ENCODE assay signal across 17 mouse cellular contexts in the genomic region with DNA sequence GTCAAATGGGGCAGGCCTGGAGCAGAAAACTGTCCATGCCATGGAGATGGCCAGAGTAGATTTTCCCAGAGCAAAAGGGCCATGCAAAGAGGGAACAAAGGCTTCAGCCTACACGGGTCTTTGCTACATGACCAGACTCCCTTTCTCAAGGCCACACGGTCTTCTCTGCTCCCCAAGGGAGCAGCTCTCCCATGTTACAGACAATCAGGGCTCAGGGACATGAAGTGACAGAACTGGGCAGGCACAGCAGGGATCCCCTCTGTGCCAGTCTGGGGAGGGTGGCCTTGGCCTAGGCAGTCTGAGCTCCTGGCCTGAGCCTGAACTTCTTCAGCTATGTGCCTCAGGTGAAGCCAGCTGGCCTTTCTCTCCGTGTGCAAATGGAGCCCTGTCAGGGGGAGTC. TPM values are rescaled to one million over a fixed set of nuclear protein-coding genes. Genes with fewer than 3 reads are reported as not detected.
DNase-seq lines count a peak whose midpoint lies in the region; ATAC-seq and TF ChIP-seq lines count a peak whose summit lies in the region.
"Had no signal": no experiment of that assay in that cellular context is flagged by ENCODE, and none has a peak within 500 bp of the region (broad histone marks: within the 10 kb centered on the region; RNA-seq: fewer than 3 reads in every experiment).

No protein-coding gene starts in this region.

- H3K4me1 ChIP-seq in forebrain, embryonic 10.5 days = peaks cover 74% of the 10 kb centered on the region
- peaks cover 31% of the 10 kb centered on the region for H3K4me1 ChIP-seq in forebrain, embryonic 11.5 days (replicated peaks; ENCODE audit: control insufficient read depth, insufficient read depth, low read length)
- H3K4me1 ChIP-seq in forebrain, embryonic 16.5 days (replicated peaks; ENCODE audit: control insufficient read depth, insufficient read depth, low read length) = peaks cover 48% of the 10 kb centered on the region
- H3K4me1 ChIP-seq in midbrain, embryonic 14.5 days (ENCODE audit: control insufficient read depth, insufficient read depth, low read length) = peaks cover 56% of the 10 kb centered on the region
- H3K4me1 ChIP-seq: liver, embryonic 13.5 days; lung, embryonic 15.5 days had no signal

- 55% methylated on average over 3 of the region's 3 CpGs for WGBS in forebrain, embryonic 10.5 days
- WGBS in forebrain, embryonic 11.5 days = 45% methylated on average over 3 of the region's 3 CpGs
- WGBS in forebrain, embryonic 16.5 days = 33% methylated on average over 3 of the region's 3 CpGs
- WGBS in midbrain, embryonic 14.5 days = 44% methylated on average over 3 of the region's 3 CpGs

- H3K9me3 ChIP-seq in forebrain, embryonic 10.5 days = no peaks in the 10 kb centered on the region
- H3K9me3 ChIP-seq in forebrain, embryonic 11.5 days (ENCODE audit: control insufficient read depth, low read length) = no peaks in the 10 kb centered on the region
- H3K9me3 ChIP-seq in forebrain, embryonic 16.5 days (ENCODE audit: control insufficient read depth, low read length) = no peaks in the 10 kb centered on the region
- no peaks in the 10 kb centered on the region for H3K9me3 ChIP-seq in midbrain, embryonic 14.5 days (ENCODE audit: control insufficient read depth, low read length)
- H3K9me3 ChIP-seq: limb, embryonic 13.5 days; liver, embryonic 13.5 days; lung, embryonic 15.5 days had no signal

- no peak overlapping the region for H3K4me2 ChIP-seq in forebrain, embryonic 11.5 days (ENCODE audit: low read depth, low read length, severe bottlenecking)
- no peak overlapping the region for H3K4me2 ChIP-seq in forebrain, embryonic 16.5 days (ENCODE audit: low read length)
- no peak overlapping the region for H3K4me2 ChIP-seq in midbrain, embryonic 14.5 days (ENCODE audit: low read length)
- H3K4me2 ChIP-seq: heart, embryonic 11.5 days; limb, embryonic 13.5 days; liver, embryonic 13.5 days; lung, embryonic 15.5 days had no signal

- DNase-seq in forebrain, embryonic 10.5 days (ENCODE audit: extremely low spot score, low spot score) = no peak
- DNase-seq in forebrain, embryonic 11.5 days (ENCODE audit: low spot score) = no peak
- no peak for DNase-seq in layer of hippocampus, adult 2 months (ENCODE audit: low spot score in 2 of 2)
- DNase-seq in layer of hippocampus, adult 8-10 months (ENCODE audit: low spot score in 2 of 2) = no peak
- no peak for DNase-seq in midbrain, embryonic 14.5 days
- DNase-seq in thymus, postnatal 0 days (ENCODE audit: low spot score) = no peak
- DNase-seq: liver, embryonic 13.5 days had no signal

- TF ChIP-seq CTCF in layer of hippocampus, adult 2 months (conservative IDR thresholded peaks at IDR 0.05) = no peak

- no peak overlapping the region; the same call in 1 of the 2 replicates for H3K9ac ChIP-seq in forebrain, embryonic 11.5 days (ENCODE audit: low read length)
- H3K9ac ChIP-seq in forebrain, embryonic 16.5 days (replicated peaks; ENCODE audit: low read depth, low read length) = no peak overlapping the region
- no peak overlapping the region for H3K9ac ChIP-seq in midbrain, embryonic 14.5 days (replicated peaks; ENCODE audit: low read length)
- H3K9ac ChIP-seq: limb, embryonic 13.5 days; liver, embryonic 13.5 days; lung, embryonic 15.5 days had no signal

- peaks cover 79% of the 10 kb centered on the region for H3K27me3 ChIP-seq in forebrain, embryonic 10.5 days (ENCODE audit: poor library complexity, severe bottlenecking)
- peaks cover 9% of the 10 kb centered on the region; the same call in 1 of the 2 replicates for H3K27me3 ChIP-seq in forebrain, embryonic 11.5 days (ENCODE audit: control insufficient read depth, insufficient read depth, low read length)
- no peaks in the 10 kb centered on the region for H3K27me3 ChIP-seq in forebrain, embryonic 16.5 days (replicated peaks; ENCODE audit: control insufficient read depth, insufficient read depth, low read length)
- H3K27me3 ChIP-seq in midbrain, embryonic 14.5 days (ENCODE audit: control insufficient read depth, insufficient read depth, low read length) = no peaks in the 10 kb centered on the region
- H3K27me3 ChIP-seq: Patski had no signal

- ATAC-seq in forebrain, embryonic 11.5 days (replicated peaks; ENCODE audit: low FRiP score) = no peak
- ATAC-seq in forebrain, embryonic 16.5 days = no peak
- ATAC-seq in midbrain, embryonic 14.5 days (ENCODE audit: low FRiP score, low TSS enrichment) = no peak
- no peak for ATAC-seq in erythroblast, adult 5-6 weeks (replicated peaks; ENCODE audit: low FRiP score, poor library complexity, severe bottlenecking)
- ATAC-seq: CD4-positive, CD25-positive, alpha-beta regulatory T cell, adult 4 months; inflammation-experienced regulatory T-cells, adult 6 months; Patski had no signal

- H3K27ac ChIP-seq in forebrain, embryonic 10.5 days = peak overlapping the region; percentile 78
- H3K27ac ChIP-seq in forebrain, embryonic 11.5 days (ENCODE audit: low read depth, low read length) = no peak overlapping the region
- peak overlapping the region; percentile 89 for H3K27ac ChIP-seq in layer of hippocampus, adult 2 months
- H3K27ac ChIP-seq in forebrain, embryonic 16.5 days (ENCODE audit: low read length) = peak overlapping the region; percentile 41; the same call in 1 of the 2 replicates
- H3K27ac ChIP-seq in midbrain, embryonic 14.5 days (replicated peaks; ENCODE audit: low read depth, low read length) = peak overlapping the region; percentile 76
- H3K27ac ChIP-seq: limb, embryonic 13.5 days; liver, embryonic 13.5 days; lung, embryonic 15.5 days; macrophage had no signal

- H3K4me3 ChIP-seq in forebrain, embryonic 10.5 days = no peak overlapping the region
- H3K4me3 ChIP-seq in forebrain, embryonic 11.5 days (ENCODE audit: low read depth, low read length) = no peak overlapping the region
- peak overlapping the region; percentile 0; the same call in 1 of the 2 replicates for H3K4me3 ChIP-seq in layer of hippocampus, adult 2 months
- no peak overlapping the region for H3K4me3 ChIP-seq in forebrain, embryonic 16.5 days (replicated peaks; ENCODE audit: low read length)
- no peak overlapping the region for H3K4me3 ChIP-seq in midbrain, embryonic 14.5 days (replicated peaks; ENCODE audit: low read depth, low read length)
- H3K4me3 ChIP-seq: limb, embryonic 13.5 days; liver, embryonic 13.5 days; lung, embryonic 15.5 days had no signal

- H3K36me3 ChIP-seq in forebrain, embryonic 10.5 days (replicated peaks) = no peaks in the 10 kb centered on the region
- H3K36me3 ChIP-seq in forebrain, embryonic 11.5 days (ENCODE audit: control insufficient read depth, insufficient read depth, low read length) = no peaks in the 10 kb centered on the region
- no peaks in the 10 kb centered on the region for H3K36me3 ChIP-seq in forebrain, embryonic 16.5 days (ENCODE audit: control insufficient read depth, insufficient read depth)
- H3K36me3 ChIP-seq in midbrain, embryonic 14.5 days (ENCODE audit: control insufficient read depth, insufficient read depth, low read length) = no peaks in the 10 kb centered on the region
- H3K36me3 ChIP-seq: limb, embryonic 13.5 days; liver, embryonic 13.5 days; lung, embryonic 15.5 days had no signal

RNA-seq across cellular contexts. Expression of gene Stra6, which starts 10.0 kb away (rescaled TPM):
- polyA plus RNA-seq in forebrain, embryonic 10.5 days (2016; fragmentation: Nextera tagmentation; extraction: Ambion mirVana) = 33.0 and 37.1 TPM in 2 replicates
- polyA plus RNA-seq in forebrain, embryonic 11.5 days (2014; fragmentation: Nextera tagmentation; extraction: Ambion mirVana) = 18.0 and 21.8 TPM in 2 replicates
- 10 to 100 TPM; 17.1 to 17.7 TPM for total RNA-seq in layer of hippocampus, adult 2 months (2021)
- total RNA-seq in layer of hippocampus, adult 8-10 months (2022) = 10 to 100 TPM; 17.0 to 22.6 (median 18.2) TPM
- polyA plus RNA-seq in forebrain, embryonic 16.5 days (2015; fragmentation: Nextera tagmentation; extraction: Ambion mirVana) = 9.2 and 11.7 TPM in 2 replicates
- 2.3 and 10.1 TPM in 2 replicates for polyA plus RNA-seq in midbrain, embryonic 14.5 days (2014; fragmentation: Nextera tagmentation; extraction: Ambion mirVana)
- polyA plus RNA-seq in thymus, postnatal 0 days (2015; fragmentation: Nextera tagmentation; extraction: Ambion mirVana) = 0.94 and 1.1 TPM in 2 replicates
- total RNA-seq in erythroblast, adult 5-6 weeks (2015; ENCODE audit: low replicate concordance) = not detected in 2 replicates
- total RNA-seq in erythroblast, adult 5-6 weeks (2017; ENCODE audit: low replicate concordance) = not detected in 2 replicates
- polyA plus RNA-seq: macrophage had no signal

RNA-seq across cellular contexts. Expression of gene Cyp11a1, which starts 47.3 kb away (rescaled TPM):
- polyA plus RNA-seq in forebrain, embryonic 10.5 days (2016; fragmentation: Nextera tagmentation; extraction: Ambion mirVana) = not detected in 2 replicates
- not detected in 2 replicates for polyA plus RNA-seq in forebrain, embryonic 11.5 days (2014; fragmentation: Nextera tagmentation; extraction: Ambion mirVana)
- 1 to 10 TPM in 1 of 2 experiments, under 1 TPM in 1; 0.79 to 1.7 TPM for total RNA-seq in layer of hippocampus, adult 2 months (2021)
- total RNA-seq in layer of hippocampus, adult 8-10 months (2022) = 1 to 10 TPM; 2.4 to 4.6 (median 3.1) TPM
- 0.30 and 0.66 TPM in 2 replicates for polyA plus RNA-seq in forebrain, embryonic 16.5 days (2015; fragmentation: Nextera tagmentation; extraction: Ambion mirVana)
- polyA plus RNA-seq in midbrain, embryonic 14.5 days (2014; fragmentation: Nextera tagmentation; extraction: Ambion mirVana) = 0.36 and 0.51 TPM in 2 replicates
- 2.2 and 2.7 TPM in 2 replicates for polyA plus RNA-seq in thymus, postnatal 0 days (2015; fragmentation: Nextera tagmentation; extraction: Ambion mirVana)
- 0.63 and 2.3 TPM in 2 replicates for total RNA-seq in erythroblast, adult 5-6 weeks (2015; ENCODE audit: low replicate concordance)
- 1.7 and 2.3 TPM in 2 replicates for total RNA-seq in erythroblast, adult 5-6 weeks (2017; ENCODE audit: low replicate concordance)
- total RNA-seq: heart, postnatal 25 days had no signal
- polyA plus RNA-seq: CD4-positive, CD25-positive, alpha-beta regulatory T cell, adult 4 months; heart, embryonic 11.5 days; macrophage had no signal
